In the genomic region with DNA sequence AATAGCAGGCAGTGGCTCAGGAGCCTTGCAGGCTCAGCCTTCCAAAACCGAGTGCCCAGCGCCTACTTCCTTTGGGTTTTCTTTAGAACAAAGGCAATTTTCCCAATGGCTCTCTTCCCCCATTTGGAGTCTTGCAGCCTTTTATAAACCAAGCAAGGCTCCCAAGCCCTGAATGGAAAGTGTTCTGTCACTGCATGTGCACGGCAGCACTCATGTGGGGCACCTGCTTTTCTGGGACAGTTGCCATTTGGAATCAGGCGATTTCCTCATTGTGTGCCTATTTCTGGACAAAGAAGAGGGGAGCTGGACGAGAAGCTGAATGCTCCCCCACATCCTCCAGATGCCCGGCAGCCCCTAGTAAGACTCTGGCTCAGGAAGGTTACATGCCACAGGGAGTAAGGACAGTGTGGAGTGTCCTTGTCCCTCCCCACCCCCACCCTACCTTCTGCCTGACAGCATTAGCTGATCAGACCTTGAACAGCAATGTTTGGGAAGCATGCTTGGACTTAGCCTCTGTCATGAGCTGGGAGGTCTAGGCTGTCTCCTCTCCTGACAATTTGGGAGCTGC, we compare ENCODE assay signal across 8 mouse cellular contexts. TPM values are rescaled to one million over a fixed set of nuclear protein-coding genes. Genes with fewer than 3 reads are reported as not detected.
DNase-seq lines count a peak whose midpoint lies in the region; ATAC-seq and TF ChIP-seq lines count a peak whose summit lies in the region.

No protein-coding gene starts in this region.

- H3K36me3 ChIP-seq in forebrain, embryonic 13.5 days (ENCODE audit: poor library complexity, severe bottlenecking) = no peaks in the 10 kb centered on the region
- no peaks in the 10 kb centered on the region for H3K36me3 ChIP-seq in lung, embryonic 14.5 days (ENCODE audit: insufficient read depth)
- no peaks in the 10 kb centered on the region for H3K36me3 ChIP-seq in intestine, embryonic 16.5 days (ENCODE audit: control insufficient read depth, insufficient read depth, low read length)

- no peaks in the 10 kb centered on the region for H3K9me3 ChIP-seq in forebrain, embryonic 13.5 days (replicated peaks)
- no peaks in the 10 kb centered on the region for H3K9me3 ChIP-seq in lung, embryonic 14.5 days (ENCODE audit: low read depth, low read length)
- H3K9me3 ChIP-seq in intestine, embryonic 16.5 days (ENCODE audit: control insufficient read depth, low read length) = no peaks in the 10 kb centered on the region

- intact Hi-C loops in heart, postnatal 36 days (cut with DNase I) = no loop called here

- H3K4me1 ChIP-seq in lung, adult 2 months (ENCODE audit: control insufficient read depth, insufficient read depth, low read length) = peaks cover 7% of the 10 kb centered on the region
- H3K4me1 ChIP-seq in forebrain, embryonic 13.5 days = peaks cover 14% of the 10 kb centered on the region
- H3K4me1 ChIP-seq in lung, embryonic 14.5 days (ENCODE audit: insufficient read depth) = no peaks in the 10 kb centered on the region
- H3K4me1 ChIP-seq in intestine, embryonic 16.5 days (ENCODE audit: control insufficient read depth, insufficient read depth, low read length) = no peaks in the 10 kb centered on the region

- TF ChIP-seq CTCF in lung, adult 2 months (IDR thresholded peaks at IDR 0.05; ENCODE audit: insufficient read depth, low read length) = no peak
- TF ChIP-seq CTCF in lung, embryonic 14.5 days (IDR thresholded peaks at IDR 0.05; ENCODE audit: low read depth) = no peak

- peak; percentile 90 for ATAC-seq in forebrain, embryonic 13.5 days
- ATAC-seq in lung, embryonic 14.5 days (ENCODE audit: insufficient read depth) = no peak
- no peak for ATAC-seq in intestine, embryonic 16.5 days
- no peak for ATAC-seq in inflammation-experienced regulatory T-cells, adult 6 months

- no peak overlapping the region for H3K4me3 ChIP-seq in lung, adult 2 months (replicated peaks; ENCODE audit: extremely low read depth, low read depth, low read length)
- H3K4me3 ChIP-seq in forebrain, embryonic 13.5 days = no peak overlapping the region
- H3K4me3 ChIP-seq in lung, embryonic 14.5 days (ENCODE audit: low read depth, low read length) = no peak overlapping the region
- no peak overlapping the region for H3K4me3 ChIP-seq in intestine, embryonic 16.5 days (ENCODE audit: low read length)

- H3K27ac ChIP-seq in forebrain, embryonic 13.5 days = peak overlapping the region; percentile 71
- no peak overlapping the region for H3K27ac ChIP-seq in lung, embryonic 14.5 days (ENCODE audit: low read depth)
- H3K27ac ChIP-seq in intestine, embryonic 16.5 days (ENCODE audit: low read length) = no peak overlapping the region

- DNase-seq in lung, adult 18-20 months = peak; percentile 57 to 67
- no peak for DNase-seq in lung, adult 2 months
- peak; percentile 60 to 71 for DNase-seq in heart, postnatal 36 days
- DNase-seq in lung, embryonic 14.5 days = peak; percentile 71
- DNase-seq in ovary, postnatal 10 days (ENCODE audit: low spot score) = no peak

- 29% methylated on average over 6 of the region's 6 CpGs for WGBS in lung, adult 2 months
- WGBS in forebrain, embryonic 13.5 days = 19% methylated on average over 6 of the region's 6 CpGs
- 51% methylated on average over 6 of the region's 6 CpGs for WGBS in lung, embryonic 14.5 days
- WGBS in intestine, embryonic 16.5 days = 67% methylated on average over 6 of the region's 6 CpGs

- H3K9ac ChIP-seq in forebrain, embryonic 13.5 days = no peak overlapping the region
- no peak overlapping the region for H3K9ac ChIP-seq in lung, embryonic 14.5 days
- no peak overlapping the region for H3K9ac ChIP-seq in intestine, embryonic 16.5 days (ENCODE audit: low read depth, low read length)

- no peaks in the 10 kb centered on the region for H3K27me3 ChIP-seq in forebrain, embryonic 13.5 days
- no peaks in the 10 kb centered on the region for H3K27me3 ChIP-seq in lung, embryonic 14.5 days (ENCODE audit: insufficient read depth, low read length)
- no peaks in the 10 kb centered on the region for H3K27me3 ChIP-seq in intestine, embryonic 16.5 days (replicated peaks; ENCODE audit: control insufficient read depth, insufficient read depth, low read length)

- H3K4me2 ChIP-seq in forebrain, embryonic 13.5 days = no peak overlapping the region
- H3K4me2 ChIP-seq in lung, embryonic 14.5 days = no peak overlapping the region
- no peak overlapping the region for H3K4me2 ChIP-seq in intestine, embryonic 16.5 days (ENCODE audit: low read depth, low read length)

- TF ChIP-seq POLR2A in lung, adult 2 months (IDR thresholded peaks at IDR 0.05; ENCODE audit: borderline replicate concordance, extremely low read depth, low read depth, low read length) = no peak

RNA-seq across cellular contexts. Expression of a gene that starts 43.6 kb away (rescaled TPM):
- 17.6 and 22.1 TPM in 2 replicates for polyA plus RNA-seq in lung, adult 2 months (2012; rRNA removed)
- polyA plus RNA-seq in forebrain, embryonic 13.5 days (2015; fragmentation: Nextera tagmentation; extraction: Ambion mirVana) = 25.3 and 28.7 TPM in 2 replicates
- total RNA-seq in heart, postnatal 36 days (2021) = 1 to 10 TPM; 5.9 to 6.9 TPM
- polyA plus RNA-seq in lung, embryonic 14.5 days (2014; fragmentation: Nextera tagmentation; extraction: Ambion mirVana) = 11.0 and 12.7 TPM in 2 replicates
- 3.5 and 3.6 TPM in 2 replicates for polyA plus RNA-seq in intestine, embryonic 16.5 days (2015; fragmentation: Nextera tagmentation; extraction: Ambion mirVana)
- 10 to 100 TPM in 2 of 3 experiments, 1 to 10 TPM in 1; 9.6 to 20.2 (median 12.6) TPM for polyA plus RNA-seq in inflammation-experienced regulatory T-cells, adult 6 months (2017; shearing (Covaris generic))

Comparison
In these comparisons a context has a peak if more than half of its experiments do, and no peak if none do; other contexts are left out.
1. DNase-seq: peak in lung, adult 18-20 months (2 of 2), heart, postnatal 36 days (2 of 2) and lung, embryonic 14.5 days (single experiment); none in lung, adult 2 months (single experiment) and ovary, postnatal 10 days (single experiment).